Mouse (Mus musculus) retina, postnatal 1 day (tissue): ENCODE data around the gene Chac1.
A peak's percentile ranks its signal among the peaks of the same experiment; 100 is the strongest.

Experiments used
- DNase-seq: peaks from one replicate; pipeline ENCODE4 v3.0.0-alpha.2; 2012

The Chac1 gene

GRCm38 (mm10) chr2:119350555-119351486 lies at the start of gene Chac1:
Gene Chac1 (plus strand): TSS chr2:119351229.
- DNase-seq: peak; percentile 90

GRCm38 (mm10) chr2:119302876-119303275 lies 48.2 kb upstream of the Chac1 start:
- no peak for DNase-seq

GRCm38 (mm10) chr2:119304391-119304790 lies 46.6 kb upstream of the Chac1 start:
- no peak for DNase-seq

GRCm38 (mm10) chr2:119304798-119305208 lies 46.2 kb upstream of the Chac1 start:
- DNase-seq: peak; percentile 87

- DNase-seq: no peak
These were observed 39.5 kb upstream of the Chac1 start for GRCm38 (mm10) chr2:119311544-119311943.

GRCm38 (mm10) chr2:119312380-119312958 lies 38.6 kb upstream of the Chac1 start:
- DNase-seq: peak; percentile 74

GRCm38 (mm10) chr2:119313780-119314479 lies 37.1 kb upstream of the Chac1 start:
- DNase-seq: peak; percentile 95

- peak; percentile 62 for DNase-seq
These were observed 36.2 kb upstream of the Chac1 start for GRCm38 (mm10) chr2:119314742-119315310.

- no peak for DNase-seq
These were observed 32.9 kb upstream of the Chac1 start for GRCm38 (mm10) chr2:119318043-119318710.

- DNase-seq: no peak
These were observed 30.5 kb upstream of the Chac1 start for GRCm38 (mm10) chr2:119320571-119320970.

GRCm38 (mm10) chr2:119321771-119322586 lies 29.1 kb upstream of the Chac1 start:
- DNase-seq: peak; percentile 74

- peak; percentile 96 for DNase-seq
These were observed 28.3 kb upstream of the Chac1 start for GRCm38 (mm10) chr2:119322587-119323300.

- peak; percentile 80 for DNase-seq
These were observed 27.0 kb upstream of the Chac1 start for GRCm38 (mm10) chr2:119323866-119324575.

GRCm38 (mm10) chr2:119324576-119325318 lies 26.3 kb upstream of the Chac1 start:
- DNase-seq: peak; percentile 61

GRCm38 (mm10) chr2:119325568-119326143 lies 25.4 kb upstream of the Chac1 start, which contains the start of gene Dll4:
Gene Dll4 (plus strand): TSS chr2:119325784.
- DNase-seq: peak; percentile 92

GRCm38 (mm10) chr2:119326161-119327101 lies 24.6 kb upstream of the Chac1 start:
- peak; percentile 52 for DNase-seq

GRCm38 (mm10) chr2:119327102-119327480 lies 23.9 kb upstream of the Chac1 start:
- DNase-seq: peak; percentile 74
